In the genomic region with DNA sequence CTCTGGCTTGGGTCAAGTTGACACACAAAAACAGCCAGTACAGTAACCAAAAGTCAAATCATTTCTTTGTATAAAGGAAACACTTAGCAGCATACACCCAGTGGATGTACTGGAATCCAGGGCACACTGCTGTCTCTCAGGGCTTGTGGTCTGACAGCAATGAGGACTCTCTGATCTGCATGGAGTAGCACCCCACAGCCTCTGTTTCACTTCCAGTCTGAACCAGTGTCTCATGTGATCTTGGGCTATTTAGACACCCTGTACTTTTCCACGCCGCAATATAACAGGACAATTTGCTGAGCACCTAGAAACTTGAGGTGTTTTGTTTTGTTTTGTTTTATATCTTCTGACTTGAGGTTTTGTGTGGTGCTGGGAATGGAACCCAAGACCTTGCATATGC, we compare ENCODE assay signal across 22 mouse cellular contexts. TPM values are rescaled to one million over a fixed set of nuclear protein-coding genes. Genes with fewer than 3 reads are reported as not detected.
A peak's percentile ranks its signal among the peaks of the same experiment; 100 is the strongest.
DNase-seq lines count a peak whose midpoint lies in the region; ATAC-seq and TF ChIP-seq lines count a peak whose summit lies in the region.
"Had no signal": no experiment of that assay in that cellular context is flagged by ENCODE, and none has a peak within 500 bp of the region (broad histone marks: within the 10 kb centered on the region; RNA-seq: fewer than 3 reads in every experiment).

No protein-coding gene starts in this region.

- no peak for TF ChIP-seq POLR2A in kidney, adult 2 months (IDR thresholded peaks at IDR 0.05; ENCODE audit: low read depth, low read length)
- no peak for TF ChIP-seq POLR2A in spleen, adult 2 months (IDR thresholded peaks at IDR 0.05; ENCODE audit: low read depth, low read length)

- no peak overlapping the region for H3K27ac ChIP-seq in kidney, adult 2 months (ENCODE audit: insufficient read depth, low read depth, low read length)
- H3K27ac ChIP-seq in spleen, adult 2 months (ENCODE audit: insufficient read depth, low read length), result peak overlapping the region; percentile 97
- H3K27ac ChIP-seq: heart, adult 2 months; heart, embryonic 15.5 days; hindbrain, embryonic 10.5 days; midbrain, embryonic 10.5 days had no signal

- H3K27me3 ChIP-seq in kidney, adult 2 months (replicated peaks; ENCODE audit: control insufficient read depth, insufficient read depth, low read length), result no peaks in the 10 kb centered on the region
- H3K27me3 ChIP-seq in spleen, adult 2 months (ENCODE audit: control insufficient read depth, insufficient read depth, low read length), result no peaks in the 10 kb centered on the region
- H3K27me3 ChIP-seq in splenic B cell, adult 2 months (ENCODE audit: control insufficient read depth, insufficient read depth, low read length, poor library complexity, severe bottlenecking), result no peaks in the 10 kb centered on the region
- H3K27me3 ChIP-seq: heart, embryonic 15.5 days had no signal

- H3K4me3 ChIP-seq in kidney, adult 2 months (ENCODE audit: insufficient read depth, low read depth, low read length), result no peak overlapping the region
- H3K4me3 ChIP-seq in spleen, adult 2 months (ENCODE audit: extremely low read depth, insufficient read depth, insufficient read length), result no peak overlapping the region
- H3K4me3 ChIP-seq: heart, adult 2 months; heart, embryonic 15.5 days; hindbrain, embryonic 10.5 days; midbrain, embryonic 10.5 days had no signal

- TF ChIP-seq CTCF in kidney, adult 2 months (conservative IDR thresholded peaks at IDR 0.05; ENCODE audit: insufficient read depth, insufficient read length, low read depth, low read length), result no peak
- TF ChIP-seq CTCF in spleen, adult 2 months (IDR thresholded peaks at IDR 0.05; ENCODE audit: extremely low read depth, insufficient read depth, insufficient read length, insufficient replicate concordance), result no peak

- WGBS in kidney, adult 2 months, result 89% methylated on average over 2 of the region's 2 CpGs
- WGBS in spleen, adult 2 months, result 33% methylated on average over 2 of the region's 2 CpGs

- DNase-seq in kidney, adult 2 months, result peak; percentile 13
- DNase-seq in kidney, adult 8-10 months, result no peak
- DNase-seq in spleen, adult 2 months (ENCODE audit: low read depth in 1 of 2, low spot score in 2 of 2), result peak in 1 of 2 experiments; percentile 20
- DNase-seq in spleen, postnatal 14 days (ENCODE audit: low spot score in 2 of 2), result no peak
- DNase-seq in splenic B cell, adult 2 months (ENCODE audit: low read depth, low spot score), result peak; percentile 83
- DNase-seq: cerebellum, adult 18-20 months; kidney, adult 18-20 months; thymus, postnatal 36 days had no signal

- ATAC-seq in granulocyte monocyte progenitor cell, adult 5-6 weeks (replicated peaks; ENCODE audit: poor library complexity, severe bottlenecking), result peak; percentile 94
- ATAC-seq in CD4-positive, CD25-positive, alpha-beta regulatory T cell, adult 4 months, result no peak
- no peak for ATAC-seq in cerebellum, adult (ENCODE audit: insufficient number of reproducible peaks, low FRiP score, low TSS enrichment)
- ATAC-seq: Patski had no signal

- H3K4me1 ChIP-seq in kidney, adult 2 months (ENCODE audit: control insufficient read depth, insufficient read depth, low read length), result no peaks in the 10 kb centered on the region
- peaks cover 38% of the 10 kb centered on the region; the same call in 1 of the 2 replicates for H3K4me1 ChIP-seq in spleen, adult 2 months (ENCODE audit: control insufficient read depth, insufficient read depth, insufficient read length)
- H3K4me1 ChIP-seq: heart, embryonic 15.5 days had no signal

- no peaks in the 10 kb centered on the region for H3K36me3 ChIP-seq in kidney, adult 2 months (ENCODE audit: control insufficient read depth, insufficient read depth, low read length)
- no peaks in the 10 kb centered on the region for H3K36me3 ChIP-seq in spleen, adult 2 months (ENCODE audit: control insufficient read depth, insufficient read depth, low read length)
- no peaks in the 10 kb centered on the region for H3K36me3 ChIP-seq in splenic B cell, adult 2 months (ENCODE audit: control insufficient read depth, insufficient read depth, low read length, poor library complexity, severe bottlenecking)
- H3K36me3 ChIP-seq: heart, embryonic 15.5 days; hindbrain, embryonic 10.5 days; midbrain, embryonic 10.5 days had no signal

RNA-seq across cellular contexts. Expression of a gene that starts 10.7 kb away (rescaled TPM):
- polyA plus RNA-seq in kidney, adult 2 months (2012; rRNA removed), result 0.08 and 2.2 TPM in 2 replicates
- polyA plus RNA-seq in spleen, adult 2 months (2012; rRNA removed), result 43.7 and 44.4 TPM in 2 replicates
- not detected in 2 replicates for total RNA-seq in granulocyte monocyte progenitor cell, adult 5-6 weeks (2014; fragmentation: Nextera tagmentation)
- not detected in 2 replicates for total RNA-seq in granulocyte monocyte progenitor cell, adult 5-6 weeks (2017)
- 100 to 1,000 TPM in 1 of 2 experiments, 10 to 100 TPM in 1; 90.4 to 125 TPM for polyA plus RNA-seq in CD4-positive, CD25-positive, alpha-beta regulatory T cell, adult 4 months (2017; shearing (Covaris generic))
- total RNA-seq: adrenal gland, postnatal 4 days; gastrocnemius, adult 8-10 months; heart, adult 2 months; left cerebral cortex, postnatal 14 days had no signal
- polyA plus RNA-seq: embryonic facial prominence, embryonic 14.5 days; hindbrain, embryonic 10.5 days; limb, embryonic 14.5 days; midbrain, embryonic 10.5 days; neural tube, embryonic 14.5 days; Patski had no signal

RNA-seq across cellular contexts. Expression of a gene that starts 57.5 kb away (rescaled TPM):
- polyA plus RNA-seq in kidney, adult 2 months (2012; rRNA removed), result 519 and 608 TPM in 2 replicates
- 24.5 and 25.6 TPM in 2 replicates for polyA plus RNA-seq in spleen, adult 2 months (2012; rRNA removed)
- 153 and 168 TPM in 2 replicates for total RNA-seq in granulocyte monocyte progenitor cell, adult 5-6 weeks (2014; fragmentation: Nextera tagmentation)
- total RNA-seq in granulocyte monocyte progenitor cell, adult 5-6 weeks (2017), result 161 and 207 TPM in 2 replicates
- polyA plus RNA-seq in CD4-positive, CD25-positive, alpha-beta regulatory T cell, adult 4 months (2017; shearing (Covaris generic)), result 100 to 1,000 TPM; 183 to 184 TPM

RNA-seq across cellular contexts. Expression of a gene that starts 59.9 kb away (rescaled TPM):
- polyA plus RNA-seq in kidney, adult 2 months (2012; rRNA removed), result 3.0 and 4.4 TPM in 2 replicates
- polyA plus RNA-seq in spleen, adult 2 months (2012; rRNA removed), result 1.9 and 2.2 TPM in 2 replicates
- total RNA-seq in granulocyte monocyte progenitor cell, adult 5-6 weeks (2014; fragmentation: Nextera tagmentation), result 34.3 and 38.7 TPM in 2 replicates
- 49.2 and 53.3 TPM in 2 replicates for total RNA-seq in granulocyte monocyte progenitor cell, adult 5-6 weeks (2017)
- 10 to 100 TPM; 24.8 to 27.1 TPM for polyA plus RNA-seq in CD4-positive, CD25-positive, alpha-beta regulatory T cell, adult 4 months (2017; shearing (Covaris generic))

Comparison
In these comparisons a context has a peak if more than half of its experiments do, and no peak if none do; other contexts are left out.
1. DNase-seq: peak in kidney, adult 2 months (single experiment) and splenic B cell, adult 2 months (single experiment); none in kidney, adult 8-10 months (0 of 2) and spleen, postnatal 14 days (0 of 2).
2. RNA of a gene that starts 10.7 kb away (polyA plus RNA-seq): 90.4 to 125 TPM in CD4-positive, CD25-positive, alpha-beta regulatory T cell, adult 4 months and 43.7 to 44.4 TPM in spleen, adult 2 months; 0.08 to 2.2 TPM in kidney, adult 2 months; every median in the first group is over 10 times any median in the second.